Mouse (Mus musculus): Measurements from ENCODE around the gene Slc30a4. TPM values are rescaled to one million over a fixed set of nuclear protein-coding genes. Genes with fewer than 3 reads are reported as not detected.

Gene Slc30a4
- polyA plus RNA-seq, 1 experiment: 8.1 TPM

- peaks cover 13% of the 10 kb centered on the region for H3K4me1 ChIP-seq (ENCODE audit: control insufficient read depth, insufficient read depth, insufficient read length, low read length)
- no peak overlapping the region for H3K4me3 ChIP-seq (ENCODE audit: low read depth, low read length)
- TF ChIP-seq POLR2A (IDR thresholded peaks at IDR 0.05; ENCODE audit: low read depth, low read length): no peak
- H3K27me3 ChIP-seq (ENCODE audit: control insufficient read depth, insufficient read depth, low read length): no peaks in the 10 kb centered on the region
- no peaks in the 10 kb centered on the region for H3K36me3 ChIP-seq (ENCODE audit: control insufficient read depth, insufficient read depth, low read length)
- 24% methylated on average over 3 of the region's 3 CpGs for WGBS
- H3K27ac ChIP-seq (ENCODE audit: insufficient read depth, low read depth, low read length): peak overlapping the region; percentile 99
These were observed 5.6 kb upstream of the Slc30a4 start for GRCm38 (mm10) chr2:122708080-122708479.

GRCm38 (mm10) chr2:122704572-122704971 is 2.1 kb upstream of the Slc30a4 start:
- H3K27ac ChIP-seq (ENCODE audit: insufficient read depth, low read depth, low read length): no peak overlapping the region

GRCm38 (mm10) chr2:122701871-122702180 is 637 bp downstream of the Slc30a4 start:
- peak overlapping the region; percentile 28 for H3K27ac ChIP-seq (ENCODE audit: insufficient read depth, low read depth, low read length)
- no peaks in the 10 kb centered on the region for H3K36me3 ChIP-seq (ENCODE audit: control insufficient read depth, insufficient read depth, low read length)
- peaks cover 6% of the 10 kb centered on the region; the same call in 1 of the 2 replicates for H3K4me1 ChIP-seq (ENCODE audit: control insufficient read depth, insufficient read depth, insufficient read length, low read length)
- 1% methylated on average over 15 of the region's 15 CpGs for WGBS
- TF ChIP-seq CTCF (IDR thresholded peaks at IDR 0.05; ENCODE audit: extremely low read depth, insufficient read length, insufficient replicate concordance, low read depth, low read length): no peak
- H3K27me3 ChIP-seq (ENCODE audit: control insufficient read depth, insufficient read depth, low read length): no peaks in the 10 kb centered on the region
- H3K4me3 ChIP-seq (ENCODE audit: low read depth, low read length): peak overlapping the region; percentile 71

More at GRCm38 (mm10) chr2:122704572-122704971, 2.1 kb upstream of the Slc30a4 start:
- Histone ChIP-seq H3K4me1 (ENCODE audit: control insufficient read depth, insufficient read depth, insufficient read length, low read length) (peaks cover 14% of the 10 kb centered on the region), H3K4me3 (ENCODE audit: low read depth, low read length) (no peak overlapping the region), H3K36me3 (ENCODE audit: control insufficient read depth, insufficient read depth, low read length) (no peaks in the 10 kb centered on the region), H3K27me3 (ENCODE audit: control insufficient read depth, insufficient read depth, low read length) (no peaks in the 10 kb centered on the region)
- TF ChIP-seq CTCF (IDR thresholded peaks at IDR 0.05; ENCODE audit: extremely low read depth, insufficient read length, insufficient replicate concordance, low read depth, low read length): no peak
- no peak for TF ChIP-seq POLR2A (IDR thresholded peaks at IDR 0.05; ENCODE audit: low read depth, low read length)
- WGBS: 21% methylated on average over 2 of the region's 2 CpGs

- H3K27ac ChIP-seq (ENCODE audit: insufficient read depth, low read depth, low read length): no peak overlapping the region
- TF ChIP-seq CTCF (IDR thresholded peaks at IDR 0.05; ENCODE audit: extremely low read depth, insufficient read length, insufficient replicate concordance, low read depth, low read length): no peak
- no peak for TF ChIP-seq POLR2A (IDR thresholded peaks at IDR 0.05; ENCODE audit: low read depth, low read length)
- no peaks in the 10 kb centered on the region for H3K36me3 ChIP-seq (ENCODE audit: control insufficient read depth, insufficient read depth, low read length)
- H3K4me3 ChIP-seq (ENCODE audit: low read depth, low read length): no peak overlapping the region
- H3K27me3 ChIP-seq (ENCODE audit: control insufficient read depth, insufficient read depth, low read length): no peaks in the 10 kb centered on the region
- WGBS: 40% methylated on average over 8 of the region's 8 CpGs
- peaks cover 6% of the 10 kb centered on the region; the same call in 1 of the 2 replicates for H3K4me1 ChIP-seq (ENCODE audit: control insufficient read depth, insufficient read depth, insufficient read length, low read length)
These were observed 1.5 kb downstream of the Slc30a4 start for GRCm38 (mm10) chr2:122701012-122701411.

GRCm38 (mm10) chr2:122697526-122697925 is 4.9 kb downstream of the Slc30a4 start:
- Histone ChIP-seq H3K4me3 (ENCODE audit: low read depth, low read length) (no peak overlapping the region), H3K27ac (ENCODE audit: insufficient read depth, low read depth, low read length) (no peak overlapping the region), H3K36me3 (ENCODE audit: control insufficient read depth, insufficient read depth, low read length) (peaks cover 2% of the 10 kb centered on the region; the same call in 1 of the 2 replicates), H3K27me3 (ENCODE audit: control insufficient read depth, insufficient read depth, low read length) (no peaks in the 10 kb centered on the region), H3K4me1 (ENCODE audit: control insufficient read depth, insufficient read depth, insufficient read length, low read length) (peaks cover 4% of the 10 kb centered on the region; the same call in 1 of the 2 replicates)
- TF ChIP-seq CTCF (IDR thresholded peaks at IDR 0.05; ENCODE audit: extremely low read depth, insufficient read length, insufficient replicate concordance, low read depth, low read length): no peak
- TF ChIP-seq POLR2A (IDR thresholded peaks at IDR 0.05; ENCODE audit: low read depth, low read length): no peak
- WGBS: 56% methylated on average over 2 of the region's 2 CpGs

- Histone ChIP-seq H3K27ac (ENCODE audit: insufficient read depth, low read depth, low read length) (no peak overlapping the region), H3K4me1 (ENCODE audit: control insufficient read depth, insufficient read depth, insufficient read length, low read length) (no peaks in the 10 kb centered on the region), H3K27me3 (ENCODE audit: control insufficient read depth, insufficient read depth, low read length) (no peaks in the 10 kb centered on the region), H3K4me3 (ENCODE audit: low read depth, low read length) (no peak overlapping the region), H3K36me3 (ENCODE audit: control insufficient read depth, insufficient read depth, low read length) (peaks cover 25% of the 10 kb centered on the region)
- no peak for TF ChIP-seq CTCF (IDR thresholded peaks at IDR 0.05; ENCODE audit: extremely low read depth, insufficient read length, insufficient replicate concordance, low read depth, low read length)
- TF ChIP-seq POLR2A (IDR thresholded peaks at IDR 0.05; ENCODE audit: low read depth, low read length): no peak
- WGBS: 69% methylated on average over 6 of the region's 6 CpGs
These were observed 15.8 kb downstream of the Slc30a4 start for GRCm38 (mm10) chr2:122686665-122687064.

- Histone ChIP-seq H3K4me3 (ENCODE audit: low read depth, low read length) (no peak overlapping the region), H3K27ac (ENCODE audit: insufficient read depth, low read depth, low read length) (no peak overlapping the region), H3K36me3 (ENCODE audit: control insufficient read depth, insufficient read depth, low read length) (peaks cover 23% of the 10 kb centered on the region), H3K27me3 (ENCODE audit: control insufficient read depth, insufficient read depth, low read length) (no peaks in the 10 kb centered on the region), H3K4me1 (ENCODE audit: control insufficient read depth, insufficient read depth, insufficient read length, low read length) (peaks cover 2% of the 10 kb centered on the region; the same call in 1 of the 2 replicates)
- 83% methylated on average over 1 of the region's 1 CpGs for WGBS
- TF ChIP-seq CTCF (IDR thresholded peaks at IDR 0.05; ENCODE audit: extremely low read depth, insufficient read length, insufficient replicate concordance, low read depth, low read length) (no peak), POLR2A (IDR thresholded peaks at IDR 0.05; ENCODE audit: low read depth, low read length) (no peak)
These were observed 18.8 kb downstream of the Slc30a4 start for GRCm38 (mm10) chr2:122683641-122684040.

GRCm38 (mm10) chr2:122682520-122682919 is 19.9 kb downstream of the Slc30a4 start:
- Histone ChIP-seq H3K27me3 (ENCODE audit: control insufficient read depth, insufficient read depth, low read length) (no peaks in the 10 kb centered on the region), H3K36me3 (ENCODE audit: control insufficient read depth, insufficient read depth, low read length) (peaks cover 18% of the 10 kb centered on the region), H3K4me1 (ENCODE audit: control insufficient read depth, insufficient read depth, insufficient read length, low read length) (peaks cover 3% of the 10 kb centered on the region; the same call in 1 of the 2 replicates), H3K27ac (ENCODE audit: insufficient read depth, low read depth, low read length) (no peak overlapping the region), H3K4me3 (ENCODE audit: low read depth, low read length) (no peak overlapping the region)
- TF ChIP-seq POLR2A (IDR thresholded peaks at IDR 0.05; ENCODE audit: low read depth, low read length): no peak
- WGBS: 79% methylated on average over 2 of the region's 2 CpGs

Data from small intestine, adult 2 months (tissue).